Mouse (Mus musculus): ENCODE measurements around the gene Nav1.

DNA sequence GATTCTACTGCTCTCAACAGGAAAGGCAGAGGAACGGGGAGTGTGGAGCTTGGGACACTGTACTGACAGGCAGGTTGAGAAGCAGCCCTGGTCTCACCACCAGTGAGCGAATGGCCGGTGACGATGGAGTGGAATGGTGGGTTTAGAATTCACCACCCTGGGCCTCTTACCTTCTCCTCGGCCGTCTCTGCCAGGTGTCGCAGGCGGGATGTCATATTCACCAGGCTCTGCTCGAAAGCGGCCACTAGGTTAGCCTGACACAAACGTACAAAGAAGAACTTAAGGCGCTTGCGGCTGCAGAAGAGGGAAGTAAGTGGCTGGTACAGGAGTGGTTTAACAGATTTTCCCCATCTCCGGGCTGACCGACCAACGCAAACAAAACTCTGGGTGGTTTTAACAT is 146.6 kb downstream of the Nav1 start:
- TF ChIP-seq CTCF (IDR thresholded peaks at IDR 0.05; ENCODE audit: low read depth) (no peak), EP300 (optimal IDR thresholded peaks at IDR 0.05) (no peak)

All from stomach, postnatal 0 days (tissue).